Mouse (Mus musculus) hindbrain, embryonic 12.5 days (tissue): Measurements from ENCODE around the gene Akap9. TPM values are rescaled to one million over a fixed set of nuclear protein-coding genes. Genes with fewer than 3 reads are reported as not detected.
"Not testable (repeated sequence)": the region's sequence is repeated elsewhere in the genome, so short reads cannot be mapped to it uniquely, and the experiment has no call there.

Experiments
- ATAC-seq: fragments of 200-750 bp; cut with Nextera tagmentation; 2 replicates; pipeline ENCODE4 v1.8.0; 2017; ENCODE audit warnings: moderate TSS enrichment; ENCODE audit not compliant: low FRiP score
- H3K27ac ChIP-seq: fragments of 300-500 bp; sonication (generic); 2 replicates; pipeline ENCODE4 v1.5.1; 2016; ENCODE audit warnings: mild to moderate bottlenecking
- H3K27me3 ChIP-seq: fragments of 300-500 bp; sonication (generic); 2 replicates; pipeline ENCODE4 v1.6.1; 2016; ENCODE audit warnings: mild to moderate bottlenecking
- H3K36me3 ChIP-seq: fragments of 300-500 bp; sonication (generic); 2 replicates; pipeline ENCODE4 v1.6.1; 2016; ENCODE audit warnings: mild to moderate bottlenecking
- H3K4me1 ChIP-seq: fragments of 300-500 bp; sonication (generic); 2 replicates; pipeline ENCODE4 v1.6.1; 2016
- H3K4me2 ChIP-seq: fragments of 300-500 bp; sonication (generic); replicated peaks from 2 replicates; pipeline ENCODE4 v1.6.1; 2016; ENCODE audit warnings: mild to moderate bottlenecking
- H3K4me3 ChIP-seq: fragments of 300-500 bp; sonication (generic); 2 replicates; pipeline ENCODE4 v1.5.1; 2016; ENCODE audit warnings: mild to moderate bottlenecking
- H3K9ac ChIP-seq: fragments of 300-500 bp; sonication (generic); 2 replicates; pipeline ENCODE4 v1.6.1; 2016; ENCODE audit warnings: mild to moderate bottlenecking, moderate library complexity
- H3K9me3 ChIP-seq: fragments of 300-500 bp; sonication (generic); replicated peaks from 2 replicates; pipeline ENCODE4 v1.6.1; 2016; ENCODE audit warnings: mild to moderate bottlenecking
- WGBS: fragments of 180-500 bp; shearing (Covaris S2); methylation state at CpG from one replicate; pipeline ENCODE4 v1.1.7; 2016; 5-methylcytosine and 5-hydroxymethylcytosine counted together
- polyA plus RNA-seq: library from polyadenylated mRNA; unstranded; fragments of >200 nt; fragmentation: Nextera tagmentation; extraction: Ambion mirVana; gene quantifications from 2 replicates; pipeline ENCODE4 v1.2.1, GENCODE M21; 2016

Gene Akap9
- polyA plus RNA-seq, 1 experiment from 2014 or later: 308 TPM

DNA sequence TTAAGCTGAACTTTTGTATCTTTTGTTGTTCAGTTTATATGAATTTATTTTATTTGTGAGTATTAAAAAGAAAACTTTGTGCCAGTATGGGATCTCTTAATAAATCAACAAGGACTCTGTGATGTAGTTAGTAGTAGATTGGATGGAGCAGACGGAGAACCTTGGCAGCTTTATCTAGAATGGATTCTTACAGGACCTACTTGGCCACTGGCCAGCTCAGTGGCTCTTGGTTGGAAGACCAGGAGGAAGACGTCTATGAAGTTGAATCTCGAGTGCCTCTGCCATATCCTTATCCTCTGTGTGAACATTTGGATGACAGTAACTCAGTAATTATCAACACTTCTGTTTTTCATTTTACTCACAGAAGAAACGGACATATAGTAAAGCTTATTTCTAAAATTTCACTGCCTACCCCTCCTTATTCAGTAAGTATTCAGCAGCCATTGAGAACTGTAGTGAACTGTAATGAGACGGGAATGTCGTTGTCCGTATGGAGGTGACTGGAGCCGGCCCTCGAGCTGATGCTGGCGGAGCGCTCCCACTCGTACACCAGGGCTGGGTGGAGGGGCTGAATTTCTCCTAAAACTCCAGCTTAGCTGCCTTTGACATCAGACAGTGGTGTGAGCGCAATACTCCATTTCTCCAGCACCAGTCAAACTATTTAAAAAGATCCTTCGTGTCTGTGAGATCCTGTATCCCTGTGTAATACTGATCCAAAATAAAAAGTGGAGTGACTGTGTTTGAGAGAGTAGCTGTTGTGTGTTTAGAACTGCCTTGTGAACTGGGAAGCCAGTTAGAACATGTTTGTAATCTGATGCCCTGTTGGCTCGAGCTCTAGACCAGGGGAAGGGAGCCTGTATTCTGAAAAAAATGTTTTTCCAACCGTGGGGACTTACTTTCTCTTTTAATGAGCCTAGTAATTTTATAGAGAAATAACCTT lies 96.2 kb downstream of the Akap9 start:
- Histone ChIP-seq H3K4me1 (no peaks in the 10 kb centered on the region), H3K9ac (no peak overlapping the region), H3K36me3 (peaks cover 33% of the 10 kb centered on the region), H3K9me3 (no peaks in the 10 kb centered on the region), H3K27me3 (no peaks in the 10 kb centered on the region), H3K4me3 (no peak overlapping the region), H3K4me2 (no peak overlapping the region), H3K27ac (no peak overlapping the region)
- 79% methylated on average over 16 of the region's 16 CpGs for WGBS
- no peak for ATAC-seq

DNA sequence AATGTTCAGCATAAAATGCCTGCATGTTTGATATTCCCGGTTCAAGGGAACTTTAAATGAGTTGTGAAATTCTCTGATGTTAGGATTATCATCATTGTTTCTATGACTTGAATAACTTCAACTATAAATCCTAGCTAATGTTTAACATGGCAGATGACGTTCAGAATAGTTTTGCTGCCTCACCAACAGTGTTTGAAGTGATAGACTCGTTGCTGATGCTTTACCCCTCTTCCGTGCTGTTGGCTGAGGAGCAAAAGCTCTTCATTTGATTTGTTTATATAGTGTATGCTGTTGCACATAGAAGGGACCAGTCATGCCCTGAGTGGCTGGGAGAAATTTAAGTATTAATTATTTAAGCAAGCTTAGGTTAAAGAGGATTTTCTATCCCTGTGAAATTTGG lies 96.9 kb downstream of the Akap9 start:
- Histone ChIP-seq H3K4me1 (no peaks in the 10 kb centered on the region), H3K4me3 (no peak overlapping the region), H3K9ac (no peak overlapping the region), H3K27me3 (no peaks in the 10 kb centered on the region), H3K36me3 (peaks cover 27% of the 10 kb centered on the region), H3K4me2 (no peak overlapping the region), H3K27ac (no peak overlapping the region), H3K9me3 (no peaks in the 10 kb centered on the region)
- WGBS: 81% methylated on average over 4 of the region's 4 CpGs
- ATAC-seq: no peak

DNA sequence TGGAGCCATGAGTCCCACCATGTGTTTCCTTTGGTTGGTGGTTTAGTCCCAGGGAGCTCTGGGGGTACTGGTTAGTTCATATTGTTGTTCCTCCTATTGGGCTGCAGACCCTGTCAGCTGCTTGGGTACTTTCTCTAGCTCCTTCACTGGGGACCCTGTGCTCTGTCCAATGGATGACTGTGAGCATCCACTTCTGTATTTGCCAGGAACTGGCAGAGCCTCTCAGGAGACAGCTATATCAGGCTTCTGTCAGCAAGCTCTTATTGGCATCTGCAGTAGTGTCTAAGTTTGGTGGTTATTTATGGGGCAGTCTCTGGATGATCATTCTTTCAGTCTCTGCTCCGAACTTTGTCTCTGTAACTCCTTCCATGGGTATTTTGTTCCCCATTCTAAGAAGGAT lies 98.5 kb downstream of the Akap9 start:
- not testable (repeated sequence) for H3K9ac ChIP-seq, H3K9me3 ChIP-seq, H3K27me3 ChIP-seq, H3K4me3 ChIP-seq, H3K27ac ChIP-seq, ATAC-seq, H3K4me2 ChIP-seq, H3K4me1 ChIP-seq
- peaks cover 24% of the 10 kb centered on the region for H3K36me3 ChIP-seq
- WGBS: 100% methylated on average over 1 of the region's 1 CpGs

DNA sequence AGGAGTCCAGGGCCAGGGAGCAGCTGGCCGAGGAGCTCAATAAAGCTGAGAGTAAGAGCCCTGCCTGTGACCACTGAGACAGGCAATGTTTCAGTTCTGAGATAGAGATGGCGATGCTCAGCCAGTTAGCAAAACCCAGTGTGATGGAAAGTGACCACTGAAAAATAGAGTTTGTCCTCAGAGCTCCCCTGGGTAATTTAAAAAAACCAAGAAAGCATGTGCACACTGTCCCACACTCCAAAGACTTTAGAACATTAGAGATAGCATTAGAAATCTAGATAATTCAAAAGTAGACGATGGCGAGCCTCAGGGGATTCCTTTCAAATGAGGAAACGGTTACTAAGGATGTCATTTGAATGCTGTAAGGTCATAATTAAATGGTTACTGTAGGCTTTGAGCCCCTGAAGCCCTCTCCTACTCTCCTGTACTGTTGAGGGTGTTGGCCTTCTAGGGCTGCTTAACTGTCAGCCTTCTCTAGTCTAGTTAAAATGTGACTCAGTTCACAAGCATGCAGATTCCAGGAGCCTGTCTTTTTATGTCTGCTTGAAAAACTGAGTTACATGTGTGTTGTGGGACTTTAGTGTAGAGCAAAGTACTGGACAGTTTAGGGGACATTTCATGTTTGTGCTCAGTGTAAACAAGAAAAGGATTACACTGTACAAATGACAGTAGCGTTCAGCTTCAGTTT lies 100.8 kb downstream of the Akap9 start:
- WGBS: 83% methylated on average over 6 of the region's 6 CpGs
- Histone ChIP-seq H3K36me3 (peaks cover 30% of the 10 kb centered on the region), H3K9ac (no peak overlapping the region), H3K4me3 (no peak overlapping the region), H3K9me3 (no peaks in the 10 kb centered on the region), H3K27me3 (no peaks in the 10 kb centered on the region), H3K4me2 (no peak overlapping the region), H3K27ac (no peak overlapping the region), H3K4me1 (no peaks in the 10 kb centered on the region)
- no peak for ATAC-seq

DNA sequence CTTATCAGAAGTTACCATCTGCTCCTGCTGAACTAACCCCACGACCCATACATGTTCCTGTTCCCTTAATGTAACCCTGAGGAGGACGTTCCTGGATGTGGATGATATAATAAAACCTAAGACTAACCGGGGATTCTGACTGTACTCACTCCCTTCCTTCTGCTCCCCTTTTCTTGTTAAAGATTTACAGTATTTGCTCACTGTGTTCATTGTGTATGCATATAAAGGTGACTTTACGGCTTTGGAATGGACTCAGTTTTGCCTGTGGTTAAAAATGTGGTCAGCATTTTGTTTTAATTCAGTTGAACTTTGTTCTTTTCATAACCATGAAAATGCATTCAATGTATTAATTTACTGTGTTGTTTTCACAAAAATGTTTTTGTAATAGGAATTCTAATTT lies 104.0 kb downstream of the Akap9 start:
- H3K9ac ChIP-seq: no peak overlapping the region
- H3K27ac ChIP-seq: no peak overlapping the region
- WGBS: 93% methylated on average over 4 of the region's 4 CpGs
- no peaks in the 10 kb centered on the region for H3K4me1 ChIP-seq
- no peaks in the 10 kb centered on the region for H3K27me3 ChIP-seq
- ATAC-seq: no peak
- H3K4me2 ChIP-seq: no peak overlapping the region
- H3K9me3 ChIP-seq: no peaks in the 10 kb centered on the region
- peaks cover 53% of the 10 kb centered on the region for H3K36me3 ChIP-seq
- H3K4me3 ChIP-seq: no peak overlapping the region

DNA sequence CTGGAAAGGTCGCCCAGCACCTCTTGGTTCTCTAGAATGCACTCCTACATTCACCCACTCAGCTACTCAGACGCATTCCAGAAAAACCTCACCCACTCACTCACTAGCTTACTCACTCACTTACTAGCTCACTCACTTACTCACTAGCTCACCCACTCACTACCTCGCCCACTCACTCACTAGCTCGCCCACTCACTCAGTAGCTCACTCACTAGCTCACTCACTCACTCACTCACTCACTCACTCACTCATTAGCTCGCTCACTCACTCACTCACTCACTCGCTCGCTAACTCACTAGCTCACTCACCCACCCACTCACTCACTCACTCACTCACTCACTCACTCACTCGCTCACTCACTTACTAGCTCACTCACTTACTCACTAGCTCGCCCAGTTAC lies 108.8 kb downstream of the Akap9 start:
- Histone ChIP-seq H3K36me3 (peaks cover 63% of the 10 kb centered on the region), H3K27ac (no peak overlapping the region)
- WGBS: 96% methylated on average over 9 of the region's 9 CpGs

DNA sequence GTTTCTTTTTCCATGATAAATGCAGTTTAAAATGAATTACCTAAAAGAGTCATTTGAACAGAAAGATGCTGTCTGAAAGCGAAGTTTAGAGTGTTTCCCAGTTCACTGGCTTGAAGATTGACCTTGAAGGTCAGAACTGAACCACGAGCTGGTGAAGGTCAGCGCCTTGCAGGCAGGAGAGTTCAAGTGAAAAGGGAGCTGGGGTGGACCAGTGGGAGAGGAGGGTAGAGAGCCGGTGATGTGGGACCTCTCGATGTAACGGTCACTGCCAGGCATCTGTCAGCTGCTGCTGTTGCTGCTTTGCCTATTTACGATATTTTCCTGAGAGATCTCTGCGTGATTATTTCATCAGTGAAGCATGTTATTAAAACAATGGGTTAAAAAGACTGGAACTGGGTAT lies 111.5 kb downstream of the Akap9 start:
- WGBS: 91% methylated on average over 8 of the region's 8 CpGs

More for the DNA sequence above, 108.8 kb downstream of the Akap9 start:
- Histone ChIP-seq H3K9me3 (no peaks in the 10 kb centered on the region), H3K27me3 (no peaks in the 10 kb centered on the region), H3K9ac (no peak overlapping the region), H3K4me2 (no peak overlapping the region), H3K4me1 (no peaks in the 10 kb centered on the region), H3K4me3 (no peak overlapping the region)
- ATAC-seq: no peak

DNA sequence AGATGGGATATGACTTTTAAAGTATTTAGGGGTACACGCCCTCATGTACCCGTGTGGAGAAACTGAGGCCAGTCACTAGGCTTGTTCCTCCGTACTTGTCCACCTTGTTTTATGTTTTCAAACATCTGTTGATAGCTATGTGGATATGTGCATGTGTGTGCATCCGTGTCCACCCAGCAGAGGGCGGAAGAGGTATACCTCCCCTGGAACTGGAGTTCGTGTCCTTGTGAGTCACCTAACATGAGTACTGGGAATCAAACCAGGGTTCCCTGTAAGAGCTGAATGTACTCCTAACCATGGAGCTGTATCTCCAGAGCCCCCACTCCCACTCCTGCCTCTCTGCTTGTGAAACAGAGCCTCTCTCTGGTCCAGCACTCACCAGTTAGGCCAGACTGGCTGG lies 112.5 kb downstream of the Akap9 start:
- no peak overlapping the region for H3K4me2 ChIP-seq
- no peak overlapping the region for H3K9ac ChIP-seq
- peaks cover 69% of the 10 kb centered on the region for H3K36me3 ChIP-seq
- H3K4me3 ChIP-seq: no peak overlapping the region
- H3K27ac ChIP-seq: no peak overlapping the region
- WGBS: 88% methylated on average over 6 of the region's 6 CpGs
- ATAC-seq: no peak
- H3K4me1 ChIP-seq: no peaks in the 10 kb centered on the region
- no peaks in the 10 kb centered on the region for H3K27me3 ChIP-seq
- no peaks in the 10 kb centered on the region for H3K9me3 ChIP-seq

More for the DNA sequence above, 111.5 kb downstream of the Akap9 start:
- Histone ChIP-seq H3K27me3 (no peaks in the 10 kb centered on the region), H3K9ac (no peak overlapping the region), H3K36me3 (peaks cover 70% of the 10 kb centered on the region), H3K4me2 (no peak overlapping the region), H3K27ac (no peak overlapping the region), H3K4me3 (no peak overlapping the region), H3K4me1 (no peaks in the 10 kb centered on the region), H3K9me3 (no peaks in the 10 kb centered on the region)
- no peak for ATAC-seq

DNA sequence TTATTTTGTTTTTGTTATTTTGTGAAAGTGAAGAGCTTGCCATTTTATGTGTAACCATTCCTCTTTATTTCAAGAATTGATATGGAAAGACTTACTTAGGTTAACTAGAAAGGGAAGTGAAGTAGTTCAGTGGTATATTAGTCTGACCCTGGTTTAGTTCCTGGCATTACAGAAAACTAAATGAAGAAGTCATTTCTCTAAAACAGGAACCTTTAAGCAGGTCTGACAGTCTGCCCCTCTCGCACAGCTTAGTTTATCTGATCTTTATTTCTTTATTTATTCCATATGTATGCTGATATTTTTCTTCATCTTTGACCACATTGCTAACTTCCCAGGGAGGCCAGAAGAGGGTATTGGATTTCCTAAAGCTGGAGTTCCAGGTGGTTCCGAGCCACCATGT lies 113.1 kb downstream of the Akap9 start:
- no peak for ATAC-seq
- no peak overlapping the region for H3K27ac ChIP-seq
- no peaks in the 10 kb centered on the region for H3K4me1 ChIP-seq
- H3K36me3 ChIP-seq: peaks cover 67% of the 10 kb centered on the region
- no peaks in the 10 kb centered on the region for H3K27me3 ChIP-seq
- H3K9ac ChIP-seq: no peak overlapping the region
- WGBS: 93% methylated on average over 2 of the region's 2 CpGs
- H3K4me2 ChIP-seq: no peak overlapping the region
- H3K4me3 ChIP-seq: no peak overlapping the region
- no peaks in the 10 kb centered on the region for H3K9me3 ChIP-seq

DNA sequence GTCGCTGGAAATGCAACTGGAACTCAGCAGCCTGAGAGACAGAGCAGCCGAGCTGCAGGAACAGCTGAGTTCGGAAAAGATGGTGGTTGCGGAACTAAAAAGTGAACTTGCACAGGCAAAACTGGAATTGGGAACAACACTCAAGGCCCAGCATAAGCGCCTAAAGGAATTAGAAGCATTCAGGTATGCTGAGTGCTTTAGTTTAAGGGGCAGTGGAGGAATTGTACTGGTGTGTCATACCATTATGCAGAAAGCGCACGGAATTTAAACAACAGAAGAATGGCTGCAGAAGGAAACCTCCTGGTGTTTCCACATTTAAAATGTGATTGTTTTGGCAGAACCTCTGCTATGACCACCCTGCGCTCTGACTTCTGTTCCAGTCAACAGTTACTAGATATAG lies 132.5 kb downstream of the Akap9 start:
- H3K9ac ChIP-seq: no peak overlapping the region
- H3K4me2 ChIP-seq: no peak overlapping the region
- H3K27ac ChIP-seq: no peak overlapping the region
- H3K27me3 ChIP-seq: no peaks in the 10 kb centered on the region
- no peak overlapping the region for H3K4me3 ChIP-seq
- H3K9me3 ChIP-seq: no peaks in the 10 kb centered on the region
- H3K4me1 ChIP-seq: no peaks in the 10 kb centered on the region
- ATAC-seq: no peak
- 96% methylated on average over 8 of the region's 8 CpGs for WGBS
- peaks cover 85% of the 10 kb centered on the region for H3K36me3 ChIP-seq

DNA sequence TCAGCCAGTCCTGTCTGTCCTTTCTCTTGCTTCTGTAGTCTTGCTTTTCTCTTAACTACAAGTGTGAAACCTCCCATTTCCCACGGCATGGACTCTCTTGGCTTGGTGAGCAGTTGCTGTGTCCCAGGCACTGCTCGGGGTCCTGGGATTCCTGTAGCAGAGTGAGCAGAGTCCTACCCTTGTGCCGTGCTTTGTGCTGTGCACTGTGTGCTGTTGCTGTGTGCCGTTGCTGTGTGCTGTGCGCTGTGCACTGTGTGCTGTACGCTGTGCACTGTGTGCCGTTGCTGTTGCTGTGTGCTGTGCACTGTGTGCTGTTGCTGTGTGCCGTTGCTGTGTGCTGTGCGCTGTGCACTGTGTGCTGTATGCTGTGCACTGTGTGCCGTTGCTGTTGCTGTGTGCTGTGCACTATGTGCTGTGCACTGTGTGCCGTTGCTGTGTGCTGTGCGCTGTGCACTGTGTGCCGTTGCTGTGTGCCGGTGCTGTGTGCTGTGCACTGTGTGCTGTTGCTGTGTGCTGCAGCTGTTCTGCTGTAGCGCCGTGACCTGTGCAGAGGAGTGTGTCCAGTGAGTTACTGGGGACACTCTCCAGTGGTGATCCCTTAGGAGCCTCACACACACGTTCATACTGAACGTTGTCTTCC lies 138.7 kb downstream of the Akap9 start:
- Histone ChIP-seq H3K27me3 (no peaks in the 10 kb centered on the region), H3K36me3 (peaks cover 89% of the 10 kb centered on the region), H3K4me3 (no peak overlapping the region), H3K9ac (no peak overlapping the region), H3K9me3 (no peaks in the 10 kb centered on the region), H3K27ac (no peak overlapping the region), H3K4me1 (no peaks in the 10 kb centered on the region), H3K4me2 (no peak overlapping the region)
- WGBS: 93% methylated on average over 18 of the region's 18 CpGs
- ATAC-seq: peak; percentile 32; the same call in 1 of the 2 replicates

DNA sequence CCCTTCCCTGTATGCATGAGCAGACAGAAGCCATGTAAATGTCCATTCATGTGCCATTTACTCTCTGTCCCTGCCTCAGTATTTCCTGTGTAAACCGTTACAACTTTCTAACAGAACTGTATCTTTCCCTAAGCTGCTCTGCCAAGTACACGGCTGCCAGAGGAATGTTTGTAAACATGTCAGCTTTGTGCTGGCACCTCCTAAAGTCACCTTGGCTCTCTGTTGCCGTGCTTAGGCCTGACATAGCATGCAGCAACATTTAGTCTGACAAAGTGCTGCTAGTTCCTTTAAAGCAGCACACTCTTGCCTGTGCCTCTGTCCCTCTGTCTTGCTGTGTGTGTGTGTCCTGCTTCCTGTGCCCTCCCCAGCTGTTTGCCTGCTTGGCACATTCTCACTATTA lies 139.3 kb downstream of the Akap9 start:
- Histone ChIP-seq H3K4me3 (no peak overlapping the region), H3K27ac (no peak overlapping the region), H3K9ac (no peak overlapping the region), H3K4me2 (no peak overlapping the region), H3K27me3 (no peaks in the 10 kb centered on the region), H3K4me1 (no peaks in the 10 kb centered on the region), H3K36me3 (peaks cover 89% of the 10 kb centered on the region), H3K9me3 (no peaks in the 10 kb centered on the region)
- WGBS: 88% methylated on average over 3 of the region's 3 CpGs
- ATAC-seq: no peak
